Mouse (Mus musculus) limb, embryonic 15.5 days (tissue): ENCODE data around the gene Colq. TPM values are rescaled to one million over a fixed set of nuclear protein-coding genes. Genes with fewer than 3 reads are reported as not detected.

Experiments used
- ATAC-seq: fragments of 200-750 bp; cut with Nextera tagmentation; 2 replicates; pipeline ENCODE4 v1.8.0; 2017; ENCODE audit warnings: low read depth, moderate TSS enrichment; ENCODE audit not compliant: insufficient number of reproducible peaks, low FRiP score, low TSS enrichment
- H3K27ac ChIP-seq: fragments of 300-500 bp; sonication (generic); 2 replicates; pipeline ENCODE4 v1.5.1; 2015; ENCODE audit warnings: moderate library complexity, mild to moderate bottlenecking, inconsistent platforms
- H3K27me3 ChIP-seq: fragments of 300-500 bp; sonication (generic); 2 replicates; pipeline ENCODE4 v1.6.1; 2015; ENCODE audit warnings: inconsistent platforms
- H3K36me3 ChIP-seq: fragments of 300-500 bp; sonication (generic); 2 replicates; pipeline ENCODE4 v1.6.1; 2015; ENCODE audit warnings: inconsistent platforms
- H3K4me1 ChIP-seq: fragments of 300-500 bp; sonication (generic); 2 replicates; pipeline ENCODE4 v1.6.1; 2015; ENCODE audit warnings: inconsistent platforms
- H3K4me2 ChIP-seq: fragments of 300-500 bp; sonication (generic); 2 replicates; pipeline ENCODE4 v1.6.1; 2015; ENCODE audit warnings: mild to moderate bottlenecking, inconsistent platforms
- H3K4me3 ChIP-seq: fragments of 300-500 bp; sonication (generic); 2 replicates; pipeline ENCODE4 v1.5.1; 2015; ENCODE audit warnings: mild to moderate bottlenecking, inconsistent platforms
- H3K9ac ChIP-seq: fragments of 300-500 bp; sonication (generic); 2 replicates; pipeline ENCODE4 v1.6.1; 2015; ENCODE audit warnings: inconsistent platforms
- H3K9me3 ChIP-seq: fragments of 300-500 bp; sonication (generic); 2 replicates; pipeline ENCODE4 v1.6.1; 2016; ENCODE audit warnings: inconsistent platforms
- WGBS: fragments of 180-500 bp; shearing (Covaris S2); methylation state at CpG from one replicate; pipeline ENCODE4 v1.1.7; 2015; 5-methylcytosine and 5-hydroxymethylcytosine counted together
- polyA plus RNA-seq: library from polyadenylated mRNA; unstranded; fragments of >200 nt; fragmentation: Nextera tagmentation; extraction: Ambion mirVana; gene quantifications from 2 replicates; pipeline ENCODE4 v1.2.1, GENCODE M21; 2015

Colq gene
- polyA plus RNA-seq, 1 experiment from 2014 or later = 3.6 TPM

DNA sequence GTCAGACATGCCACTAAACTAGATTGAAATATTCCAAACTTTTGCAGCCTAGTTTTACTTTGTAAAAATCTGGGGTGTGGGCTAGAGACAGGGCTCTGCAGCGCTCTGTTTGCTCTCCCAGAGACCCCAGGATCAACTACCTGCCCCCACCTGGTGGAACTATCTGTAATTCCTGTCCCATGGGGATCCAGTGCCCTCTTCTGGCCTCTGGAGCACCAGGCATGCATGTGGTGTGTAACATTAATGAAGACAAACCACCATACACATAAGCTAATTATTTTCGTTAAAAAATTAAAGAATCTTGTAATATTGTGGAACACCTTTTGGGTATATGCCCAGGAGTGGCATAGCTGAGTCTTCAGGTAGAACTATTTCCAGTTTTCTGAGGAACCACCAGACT, 117.8 kb downstream of the Colq start:
- no peak for ATAC-seq
- H3K9me3 ChIP-seq = no peaks in the 10 kb centered on the region
- H3K4me1 ChIP-seq = no peaks in the 10 kb centered on the region
- H3K9ac ChIP-seq = no peak overlapping the region
- no peak overlapping the region for H3K4me2 ChIP-seq
- 82% methylated on average over 2 of the region's 2 CpGs for WGBS
- peaks cover 6% of the 10 kb centered on the region for H3K36me3 ChIP-seq
- no peaks in the 10 kb centered on the region for H3K27me3 ChIP-seq
- H3K27ac ChIP-seq = no peak overlapping the region
- no peak overlapping the region for H3K4me3 ChIP-seq

Other genes starting within 250 kb of the Colq start
- 33.8 and 34.4 TPM in 2 replicates for gene Sh3bp5, start 155.3 kb downstream of the Colq start, polyA plus RNA-seq
- gene Eaf1, start 96.9 kb downstream of the Colq start, polyA plus RNA-seq = 20.6 and 20.7 TPM in 2 replicates
- gene Mettl6, start 96.3 kb downstream of the Colq start, polyA plus RNA-seq = 57.4 and 65.6 TPM in 2 replicates
- gene Gm49387, start 49.5 kb upstream of the Colq start, polyA plus RNA-seq = 0.97 and 1.7 TPM in 2 replicates
- gene Btd, start 49.7 kb upstream of the Colq start, polyA plus RNA-seq = 37.1 and 37.8 TPM in 2 replicates
- 12.2 and 14.7 TPM in 2 replicates for gene Hacl1, start 49.9 kb upstream of the Colq start, polyA plus RNA-seq
- 9.8 and 10.0 TPM in 2 replicates for gene Ankrd28, start 239.3 kb upstream of the Colq start, polyA plus RNA-seq